ENCODE assay signal across 29 mouse cellular contexts in genomic region chr9:97524861-97525260, GRCm38 (mm10).
DNase-seq lines count a peak whose midpoint lies in the region; ATAC-seq and TF ChIP-seq lines count a peak whose summit lies in the region.
"Had no signal": no experiment of that assay in that cellular context is flagged by ENCODE, and none has a peak within 500 bp of the region (broad histone marks: within the 10 kb centered on the region; RNA-seq: fewer than 3 reads in every experiment).

No protein-coding gene starts in this region.

- no peak overlapping the region for H3K4me2 ChIP-seq in forebrain, embryonic 16.5 days (ENCODE audit: low read length)
- H3K4me2 ChIP-seq in forebrain, embryonic 11.5 days (ENCODE audit: low read depth, low read length, severe bottlenecking), result no peak overlapping the region
- H3K4me2 ChIP-seq in intestine, embryonic 16.5 days (ENCODE audit: low read depth, low read length), result no peak overlapping the region
- H3K4me2 ChIP-seq: embryonic facial prominence, embryonic 15.5 days; forebrain, embryonic 12.5 days; kidney, embryonic 15.5 days; lung, embryonic 15.5 days; neural tube, embryonic 12.5 days had no signal

- H3K4me1 ChIP-seq in forebrain, embryonic 16.5 days (replicated peaks; ENCODE audit: control insufficient read depth, insufficient read depth, low read length), result 0 out of 2 replicates have a peak, but pooled peaks cover 2% of the 10 kb centered on the region
- H3K4me1 ChIP-seq in forebrain, embryonic 11.5 days (replicated peaks; ENCODE audit: control insufficient read depth, insufficient read depth, low read length), result no peaks in the 10 kb centered on the region
- H3K4me1 ChIP-seq in intestine, embryonic 16.5 days (ENCODE audit: control insufficient read depth, insufficient read depth, low read length), result no peaks in the 10 kb centered on the region
- H3K4me1 ChIP-seq: embryonic facial prominence, embryonic 15.5 days; forebrain, embryonic 12.5 days; kidney, embryonic 15.5 days; lung, embryonic 15.5 days; neural tube, embryonic 12.5 days had no signal

- H3K36me3 ChIP-seq in forebrain, embryonic 16.5 days (ENCODE audit: control insufficient read depth, insufficient read depth), result no peaks in the 10 kb centered on the region
- no peaks in the 10 kb centered on the region for H3K36me3 ChIP-seq in forebrain, embryonic 11.5 days (ENCODE audit: control insufficient read depth, insufficient read depth, low read length)
- H3K36me3 ChIP-seq in intestine, embryonic 16.5 days (ENCODE audit: control insufficient read depth, insufficient read depth, low read length), result no peaks in the 10 kb centered on the region
- H3K36me3 ChIP-seq: embryonic facial prominence, embryonic 15.5 days; forebrain, embryonic 12.5 days; kidney, embryonic 15.5 days; lung, embryonic 15.5 days; neural tube, embryonic 12.5 days had no signal

- no peak for DNase-seq in forebrain, embryonic 11.5 days (ENCODE audit: low spot score)
- DNase-seq in layer of hippocampus, adult 9-11 months, result peak; percentile 19
- no peak for DNase-seq in layer of hippocampus, adult 11-12 months (ENCODE audit: low spot score)
- no peak for DNase-seq in left cerebral cortex, adult 2 months (ENCODE audit: extremely low spot score in 1 of 2, low spot score in 2 of 2)
- DNase-seq in right cerebral cortex, postnatal 25 days, result peak; percentile 44
- DNase-seq in urinary bladder, postnatal 25 days (ENCODE audit: low spot score), result no peak
- DNase-seq: adrenal gland, postnatal 14 days; cerebellum, adult 11-12 months; cerebellum, postnatal 14 days; embryo, embryonic 11 days; gastrocnemius, postnatal 14 days; heart, adult 2 months; heart, postnatal 36 days; kidney, postnatal 4 days; lung, postnatal 4 days; thymus, postnatal 25 days had no signal

- no peak for ATAC-seq in forebrain, embryonic 16.5 days
- no peak for ATAC-seq in forebrain, embryonic 11.5 days (replicated peaks; ENCODE audit: low FRiP score)
- ATAC-seq in intestine, embryonic 16.5 days, result no peak
- ATAC-seq: activated CD4-positive, CD25-positive, alpha-beta regulatory T cell, adult 4 months; CD4-positive, CD25-positive, alpha-beta regulatory T cell, adult 4 months; hindbrain, embryonic 16.5 days; intestine, postnatal 0 days; Patski had no signal

- 74% methylated on average over 3 of the region's 3 CpGs for WGBS in forebrain, embryonic 16.5 days
- WGBS in forebrain, embryonic 11.5 days, result 84% methylated on average over 3 of the region's 3 CpGs
- WGBS in intestine, embryonic 16.5 days, result 66% methylated on average over 3 of the region's 3 CpGs

- H3K4me3 ChIP-seq in forebrain, embryonic 16.5 days (replicated peaks; ENCODE audit: low read length), result no peak overlapping the region
- H3K4me3 ChIP-seq in forebrain, embryonic 11.5 days (ENCODE audit: low read depth, low read length), result no peak overlapping the region
- no peak overlapping the region for H3K4me3 ChIP-seq in left cerebral cortex, adult 2 months
- H3K4me3 ChIP-seq in intestine, embryonic 16.5 days (ENCODE audit: low read length), result no peak overlapping the region
- H3K4me3 ChIP-seq: embryonic facial prominence, embryonic 15.5 days; forebrain, embryonic 12.5 days; heart, adult 2 months; kidney, embryonic 15.5 days; lung, embryonic 15.5 days; neural tube, embryonic 12.5 days had no signal

- intact Hi-C loops in left cerebral cortex, adult 2 months (cut with DNase I), result loop anchor here (1.0 kb wide), 1 partner anchor 97 kb away; no protein-coding TSS in a partner anchor

- H3K27ac ChIP-seq in forebrain, embryonic 16.5 days (ENCODE audit: low read length), result peak overlapping the region; percentile 39
- H3K27ac ChIP-seq in forebrain, embryonic 11.5 days (ENCODE audit: low read depth, low read length), result no peak overlapping the region
- H3K27ac ChIP-seq in left cerebral cortex, adult 2 months, result peak overlapping the region; percentile 46; the same call in 1 of the 2 replicates
- no peak overlapping the region for H3K27ac ChIP-seq in intestine, embryonic 16.5 days (ENCODE audit: low read length)
- H3K27ac ChIP-seq: embryonic facial prominence, embryonic 15.5 days; forebrain, embryonic 12.5 days; heart, adult 2 months; kidney, embryonic 15.5 days; liver, embryonic 14.5 days; lung, embryonic 15.5 days; neural tube, embryonic 12.5 days had no signal

- H3K9ac ChIP-seq in forebrain, embryonic 16.5 days (replicated peaks; ENCODE audit: low read depth, low read length), result no peak overlapping the region
- H3K9ac ChIP-seq in forebrain, embryonic 11.5 days (ENCODE audit: low read length), result no peak overlapping the region
- no peak overlapping the region for H3K9ac ChIP-seq in intestine, embryonic 16.5 days (ENCODE audit: low read depth, low read length)
- H3K9ac ChIP-seq: embryonic facial prominence, embryonic 15.5 days; forebrain, embryonic 12.5 days; kidney, embryonic 15.5 days; liver, embryonic 14.5 days; lung, embryonic 15.5 days; neural tube, embryonic 12.5 days had no signal

- no peak for TF ChIP-seq CTCF in left cerebral cortex, adult 2 months (IDR thresholded peaks at IDR 0.05)

- H3K9me3 ChIP-seq in forebrain, embryonic 16.5 days (ENCODE audit: control insufficient read depth, low read length), result no peaks in the 10 kb centered on the region
- H3K9me3 ChIP-seq in forebrain, embryonic 11.5 days (ENCODE audit: control insufficient read depth, low read length), result no peaks in the 10 kb centered on the region
- no peaks in the 10 kb centered on the region for H3K9me3 ChIP-seq in intestine, embryonic 16.5 days (ENCODE audit: control insufficient read depth, low read length)
- H3K9me3 ChIP-seq: embryonic facial prominence, embryonic 15.5 days; forebrain, embryonic 12.5 days; kidney, embryonic 15.5 days; lung, embryonic 15.5 days; neural tube, embryonic 12.5 days had no signal

- no peaks in the 10 kb centered on the region for H3K27me3 ChIP-seq in forebrain, embryonic 16.5 days (replicated peaks; ENCODE audit: control insufficient read depth, insufficient read depth, low read length)
- no peaks in the 10 kb centered on the region for H3K27me3 ChIP-seq in forebrain, embryonic 11.5 days (ENCODE audit: control insufficient read depth, insufficient read depth, low read length)
- H3K27me3 ChIP-seq in intestine, embryonic 16.5 days (replicated peaks; ENCODE audit: control insufficient read depth, insufficient read depth, low read length), result no peaks in the 10 kb centered on the region
- H3K27me3 ChIP-seq: embryonic facial prominence, embryonic 15.5 days; forebrain, embryonic 12.5 days; kidney, embryonic 15.5 days; lung, embryonic 15.5 days; neural tube, embryonic 12.5 days; Patski had no signal

Comparison
In these comparisons a context has a peak if more than half of its experiments do, and no peak if none do; other contexts are left out.
1. H3K27ac ChIP-seq: peak in forebrain, embryonic 16.5 days (single experiment) and left cerebral cortex, adult 2 months (single experiment); none in forebrain, embryonic 11.5 days (single experiment) and intestine, embryonic 16.5 days (single experiment).
2. DNase-seq: peak in layer of hippocampus, adult 9-11 months (single experiment) and right cerebral cortex, postnatal 25 days (single experiment); none in forebrain, embryonic 11.5 days (single experiment), layer of hippocampus, adult 11-12 months (single experiment), left cerebral cortex, adult 2 months (0 of 2) and urinary bladder, postnatal 25 days (single experiment).